Mouse (Mus musculus) T-cell, adult 2 months (primary cell): ENCODE data around the gene Cst13.
A peak's percentile ranks its signal among the peaks of the same experiment; 100 is the strongest.

Experiments
- DNase-seq: peaks from one replicate; pipeline ENCODE4 v3.0.0; 2022; ENCODE audit warnings: low spot score

The Cst13 gene

DNA sequence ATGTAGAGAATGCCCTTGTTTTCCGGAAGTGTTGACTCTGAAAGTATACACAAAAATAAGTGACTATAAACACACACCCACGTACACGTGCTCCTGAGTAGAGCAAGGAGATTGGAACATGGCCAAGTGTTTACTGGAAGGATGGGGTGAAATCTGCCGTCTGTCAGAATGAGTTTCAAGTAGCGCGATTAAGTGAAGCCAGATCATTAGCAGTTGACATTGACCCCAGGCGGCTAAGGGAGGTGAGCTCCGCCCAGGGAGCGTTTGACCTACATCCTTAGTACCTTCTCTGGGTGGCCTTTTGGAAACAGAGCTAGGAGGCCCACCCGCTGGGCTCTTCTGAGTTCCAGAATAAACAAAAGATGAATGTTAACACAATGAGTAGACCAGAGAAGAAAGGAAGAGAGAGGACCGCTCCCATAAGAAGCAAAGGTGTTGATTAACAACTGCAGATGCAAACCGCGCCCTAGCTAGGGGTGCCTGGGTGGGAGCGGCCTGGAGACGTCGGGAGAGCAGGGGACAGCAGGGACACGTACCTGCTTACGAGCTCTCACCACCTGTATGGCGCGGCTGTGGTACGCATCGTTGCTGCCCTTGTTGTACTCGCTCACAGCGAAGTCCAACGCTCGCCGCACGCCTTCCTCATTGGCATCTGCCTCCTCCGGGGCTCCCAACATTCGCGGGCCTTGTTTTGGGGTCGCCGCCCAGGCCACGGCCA, 54.9 kb downstream of the Cst13 start:
- DNase-seq, result no peak

- DNase-seq, result peak; percentile 83
Observed at GRCm38 (mm10) chr2:148875335-148875811, 55.5 kb downstream of the Cst13 start, which contains the start of gene Cst3. Gene Cst3, minus strand, starts transcription at chr2:148875692.

GRCm38 (mm10) chr2:148877016-148877770, 57.3 kb downstream of the Cst13 start:
- DNase-seq, result no peak

- DNase-seq, result no peak
Observed at GRCm38 (mm10) chr2:148878641-148879130, 58.8 kb downstream of the Cst13 start.

GRCm38 (mm10) chr2:148879199-148879598, 59.3 kb downstream of the Cst13 start:
- DNase-seq, result no peak
